Mouse (Mus musculus): ENCODE measurements around the gene Tnfsf9. TPM values are rescaled to one million over a fixed set of nuclear protein-coding genes. Genes with fewer than 3 reads are reported as not detected.

Gene Tnfsf9
- polyA plus RNA-seq, 1 experiment from 2014 or later: 10.4 TPM

- Histone ChIP-seq H3K9ac (no peak overlapping the region), H3K4me2 (no peak overlapping the region), H3K27ac (no peak overlapping the region), H3K36me3 (no peaks in the 10 kb centered on the region), H3K4me1 (no peaks in the 10 kb centered on the region; the same call in 1 of the 2 replicates), H3K9me3 (replicated peaks) (no peaks in the 10 kb centered on the region), H3K27me3 (peaks cover 29% of the 10 kb centered on the region), H3K4me3 (replicated peaks) (no peak overlapping the region)
- 83% methylated on average over 3 of the region's 3 CpGs for WGBS
- ATAC-seq (replicated peaks; ENCODE audit: low FRiP score): no peak
Measured at GRCm38 (mm10) chr17:57143704-57144103, 38.6 kb downstream of the Tnfsf9 start.

GRCm38 (mm10) chr17:57145115-57145514, 40.0 kb downstream of the Tnfsf9 start:
- Histone ChIP-seq H3K27ac (no peak overlapping the region), H3K4me1 (peaks cover 10% of the 10 kb centered on the region), H3K9me3 (replicated peaks) (no peaks in the 10 kb centered on the region), H3K4me3 (replicated peaks) (no peak overlapping the region), H3K4me2 (no peak overlapping the region), H3K36me3 (no peaks in the 10 kb centered on the region), H3K27me3 (peaks cover 43% of the 10 kb centered on the region), H3K9ac (no peak overlapping the region)
- 66% methylated on average over 1 of the region's 1 CpGs for WGBS
- ATAC-seq (replicated peaks; ENCODE audit: low FRiP score): no peak

- Histone ChIP-seq H3K9ac (no peak overlapping the region), H3K36me3 (no peaks in the 10 kb centered on the region), H3K4me3 (replicated peaks) (no peak overlapping the region), H3K9me3 (replicated peaks) (no peaks in the 10 kb centered on the region), H3K4me1 (peaks cover 10% of the 10 kb centered on the region), H3K27ac (no peak overlapping the region), H3K27me3 (peaks cover 51% of the 10 kb centered on the region), H3K4me2 (no peak overlapping the region)
- no peak for ATAC-seq (replicated peaks; ENCODE audit: low FRiP score)
- 68% methylated on average over 4 of the region's 4 CpGs for WGBS
Measured at GRCm38 (mm10) chr17:57148343-57148742, 43.2 kb downstream of the Tnfsf9 start.

- Histone ChIP-seq H3K4me3 (replicated peaks) (peak within 1 kb of the TSS; percentile 40), H3K9me3 (replicated peaks) (no peaks in the 10 kb centered on the region), H3K9ac (peak within 1 kb of the TSS; percentile 19), H3K4me2 (peak within 1 kb of the TSS; percentile 74), H3K4me1 (peaks cover 10% of the 10 kb centered on the region), H3K27ac (no peak within 1 kb of the TSS), H3K27me3 (peaks cover 51% of the 10 kb centered on the region), H3K36me3 (no peaks in the 10 kb centered on the region)
- 2% methylated on average over 39 of the region's 39 CpGs for WGBS
- ATAC-seq (replicated peaks; ENCODE audit: low FRiP score): peak; percentile 66; the same call in 1 of the 2 replicates
Measured at GRCm38 (mm10) chr17:57148994-57149803, 44.1 kb downstream of the Tnfsf9 start, which contains the start of gene Cd70. TSS of gene Cd70 (minus strand) at chr17:57149777.

GRCm38 (mm10) chr17:57153006-57153405, 47.9 kb downstream of the Tnfsf9 start:
- Histone ChIP-seq H3K27me3 (peaks cover 29% of the 10 kb centered on the region), H3K36me3 (no peaks in the 10 kb centered on the region), H3K4me3 (replicated peaks) (no peak overlapping the region), H3K4me1 (peaks cover 10% of the 10 kb centered on the region), H3K27ac (no peak overlapping the region), H3K9me3 (replicated peaks) (no peaks in the 10 kb centered on the region), H3K9ac (no peak overlapping the region), H3K4me2 (no peak overlapping the region)
- 85% methylated on average over 6 of the region's 6 CpGs for WGBS
- ATAC-seq (replicated peaks; ENCODE audit: low FRiP score): no peak

GRCm38 (mm10) chr17:57153787-57154186, 48.7 kb downstream of the Tnfsf9 start:
- Histone ChIP-seq H3K4me1 (peaks cover 10% of the 10 kb centered on the region), H3K9ac (no peak overlapping the region), H3K27me3 (peaks cover 21% of the 10 kb centered on the region), H3K27ac (no peak overlapping the region), H3K4me3 (replicated peaks) (no peak overlapping the region), H3K4me2 (no peak overlapping the region), H3K9me3 (replicated peaks) (no peaks in the 10 kb centered on the region), H3K36me3 (no peaks in the 10 kb centered on the region)
- ATAC-seq (replicated peaks; ENCODE audit: low FRiP score): no peak
- 83% methylated on average over 4 of the region's 4 CpGs for WGBS

Other genes with a start within 250 kb of the Tnfsf9 start
- not detected in 2 replicates for gene Acsbg2, start 230.9 kb upstream of the Tnfsf9 start, polyA plus RNA-seq (2015; fragmentation: Nextera tagmentation; extraction: Ambion mirVana)
- 0.27 and 0.30 TPM in 2 replicates for gene 1700061G19Rik, start 229.8 kb upstream of the Tnfsf9 start, polyA plus RNA-seq (2015; fragmentation: Nextera tagmentation; extraction: Ambion mirVana)
- gene Mllt1, start 169.9 kb upstream of the Tnfsf9 start, polyA plus RNA-seq (2015; fragmentation: Nextera tagmentation; extraction: Ambion mirVana): 54.6 and 57.8 TPM in 2 replicates
- 0.15 TPM in 1 of 2 replicates, not detected in the other for gene Acer1, start 123.2 kb upstream of the Tnfsf9 start, polyA plus RNA-seq (2015; fragmentation: Nextera tagmentation; extraction: Ambion mirVana)
- 150 and 165 TPM in 2 replicates for gene Clpp, start 115.0 kb upstream of the Tnfsf9 start, polyA plus RNA-seq (2015; fragmentation: Nextera tagmentation; extraction: Ambion mirVana)
- 55.3 and 56.7 TPM in 2 replicates for gene Alkbh7, start 108.0 kb upstream of the Tnfsf9 start, polyA plus RNA-seq (2015; fragmentation: Nextera tagmentation; extraction: Ambion mirVana)
- gene Pspn, start 105.3 kb upstream of the Tnfsf9 start, polyA plus RNA-seq (2015; fragmentation: Nextera tagmentation; extraction: Ambion mirVana): 0.87 and 1.3 TPM in 2 replicates
- gene Gtf2f1, start 94.0 kb upstream of the Tnfsf9 start, polyA plus RNA-seq (2015; fragmentation: Nextera tagmentation; extraction: Ambion mirVana): 64.0 and 70.3 TPM in 2 replicates
- 0.30 and 0.37 TPM in 2 replicates for gene Gm17949, start 93.9 kb upstream of the Tnfsf9 start, polyA plus RNA-seq (2015; fragmentation: Nextera tagmentation; extraction: Ambion mirVana)
- gene Khsrp, start 73.8 kb upstream of the Tnfsf9 start, polyA plus RNA-seq (2015; fragmentation: Nextera tagmentation; extraction: Ambion mirVana): 46.1 TPM in 2 replicates
- 0.26 TPM in 1 of 2 replicates, not detected in the other for gene Slc25a41, start 63.7 kb upstream of the Tnfsf9 start, polyA plus RNA-seq (2015; fragmentation: Nextera tagmentation; extraction: Ambion mirVana)
- gene Crb3, start 46.2 kb upstream of the Tnfsf9 start, polyA plus RNA-seq (2015; fragmentation: Nextera tagmentation; extraction: Ambion mirVana): 49.9 and 52.7 TPM in 2 replicates
- 11.4 and 12.9 TPM in 2 replicates for gene Slc25a23, start 45.5 kb upstream of the Tnfsf9 start, polyA plus RNA-seq (2015; fragmentation: Nextera tagmentation; extraction: Ambion mirVana)
- gene Dennd1c, start 26.8 kb upstream of the Tnfsf9 start, polyA plus RNA-seq (2015; fragmentation: Nextera tagmentation; extraction: Ambion mirVana): 4.7 and 6.0 TPM in 2 replicates
- gene Tubb4a, start 17.5 kb upstream of the Tnfsf9 start, polyA plus RNA-seq (2015; fragmentation: Nextera tagmentation; extraction: Ambion mirVana): 23.6 and 29.4 TPM in 2 replicates
- gene Cd70, start 44.5 kb downstream of the Tnfsf9 start, polyA plus RNA-seq (2015; fragmentation: Nextera tagmentation; extraction: Ambion mirVana): 0.38 TPM in 1 of 2 replicates, not detected in the other
- gene Tnfsf14, start 88.9 kb downstream of the Tnfsf9 start, polyA plus RNA-seq (2015; fragmentation: Nextera tagmentation; extraction: Ambion mirVana): 0.08 TPM in 1 of 2 replicates, not detected in the other
- gene C3, start 122.8 kb downstream of the Tnfsf9 start, polyA plus RNA-seq (2015; fragmentation: Nextera tagmentation; extraction: Ambion mirVana): 2.3 and 5.4 TPM in 2 replicates
- 35.6 and 39.5 TPM in 2 replicates for gene Gpr108, start 143.1 kb downstream of the Tnfsf9 start, polyA plus RNA-seq (2015; fragmentation: Nextera tagmentation; extraction: Ambion mirVana)
- 44.5 and 47.5 TPM in 2 replicates for gene Trip10, start 144.1 kb downstream of the Tnfsf9 start, polyA plus RNA-seq (2015; fragmentation: Nextera tagmentation; extraction: Ambion mirVana)
- gene Vav1, start 173.8 kb downstream of the Tnfsf9 start, polyA plus RNA-seq (2015; fragmentation: Nextera tagmentation; extraction: Ambion mirVana): 1.7 and 1.8 TPM in 2 replicates